Mouse (Mus musculus) large intestine, adult 2 months (tissue): ENCODE results near the gene 1810013L24Rik. TPM values are rescaled to one million over a fixed set of nuclear protein-coding genes. Genes with fewer than 3 reads are reported as not detected.
"Not testable (repeated sequence)": the region's sequence is repeated elsewhere in the genome, so short reads cannot be mapped to it uniquely, and the experiment has no call there.

Experiments
- DNase-seq: peaks from one replicate; pipeline ENCODE4 v3.0.0-alpha.2; 2012; ENCODE audit warnings: low read depth, low spot score
- WGBS: fragments of 180-500 bp; shearing (Covaris S2); methylation state at CpG from one replicate; pipeline ENCODE4 v1.1.7; 2018; 5-methylcytosine and 5-hydroxymethylcytosine counted together
- polyA plus RNA-seq: library from polyadenylated mRNA; depleted of rRNA; stranded (reverse); fragments of >200 nt; gene quantifications from 2 replicates; pipeline ENCODE4 v1.2.3, GENCODE M21; 2012; rRNA removed

1810013L24Rik gene
- polyA plus RNA-seq, 1 experiment: 13.9 TPM

GRCm38 (mm10) chr16:8872486-8872885 is 42.6 kb downstream of the 1810013L24Rik start:
- 70% methylated on average over 3 of the region's 3 CpGs for whole genome bisulfite sequencing
- no peak for DNase-seq

- DNase-seq: no peak
- WGBS: 65% methylated on average over 5 of the region's 5 CpGs
These were observed 50.2 kb downstream of the 1810013L24Rik start for GRCm38 (mm10) chr16:8880076-8880475.

- DNase-seq: no peak
- 45% methylated on average over 11 of the region's 11 CpGs for WGBS
These were observed 53.9 kb downstream of the 1810013L24Rik start for GRCm38 (mm10) chr16:8883674-8884241.

- not testable (repeated sequence) for DNase-seq
- 47% methylated on average over 4 of the region's 4 CpGs for WGBS
These were observed 64.3 kb downstream of the 1810013L24Rik start for GRCm38 (mm10) chr16:8894214-8894613.

- 84% methylated on average over 4 of the region's 4 CpGs for WGBS
- DNase-seq: no peak
These were observed 65.4 kb downstream of the 1810013L24Rik start for GRCm38 (mm10) chr16:8895301-8895700.

- 13% methylated on average over 2 of the region's 2 CpGs for WGBS
- DNase-seq: not testable (repeated sequence)
These were observed 76.2 kb downstream of the 1810013L24Rik start for GRCm38 (mm10) chr16:8906115-8906514.

Other genes starting within 250 kb of the 1810013L24Rik start
- 241 and 248 TPM in 2 replicates for gene Pmm2, start 192.4 kb upstream of the 1810013L24Rik start, polyA plus RNA-seq
- 11.7 and 16.1 TPM in 2 replicates for gene Tmem186, start 192.4 kb upstream of the 1810013L24Rik start, polyA plus RNA-seq
- gene Carhsp1, start 157.9 kb upstream of the 1810013L24Rik start, polyA plus RNA-seq: 62.6 and 66.7 TPM in 2 replicates
- gene Gm5767, start 149.3 kb upstream of the 1810013L24Rik start, polyA plus RNA-seq: 0.26 TPM in 1 of 2 replicates, not detected in the other
- 21.6 and 28.6 TPM in 2 replicates for gene Usp7, start 37.8 kb upstream of the 1810013L24Rik start, polyA plus RNA-seq